Mouse (Mus musculus) thymus, postnatal 10 days (tissue): Measurements from ENCODE around the gene Slc25a16.
"Not testable (repeated sequence)": the region's sequence is repeated elsewhere in the genome, so short reads cannot be mapped to it uniquely, and the experiment has no call there.

Source experiments
- DNase-seq, 2 experiments: peaks; one replicate each; pipeline ENCODE4 v3.0.0; 2021; ENCODE audit warnings: low spot score in 2 of 2

Slc25a16 gene

DNA sequence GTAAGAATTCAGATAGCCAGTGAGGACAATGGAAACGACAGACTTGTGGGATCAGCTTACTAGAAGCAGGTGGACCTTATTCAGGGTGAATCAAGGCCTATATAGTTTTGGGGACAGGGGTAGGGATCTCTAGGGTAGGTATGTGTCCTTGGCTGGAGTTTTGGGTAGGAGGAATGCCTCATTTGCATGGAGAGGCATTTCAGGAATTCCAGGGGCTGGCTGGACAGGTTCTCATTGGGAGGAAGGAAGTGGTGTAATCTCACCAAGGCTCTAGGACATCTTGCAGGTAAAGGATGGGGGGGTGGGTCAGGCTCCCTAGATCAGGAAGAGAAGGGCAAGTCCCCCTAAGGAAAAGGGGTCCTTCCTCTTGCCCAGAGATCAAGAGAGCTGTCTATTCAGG lies 17.6 kb upstream of the Slc25a16 start:
- DNase-seq: no peak

DNA sequence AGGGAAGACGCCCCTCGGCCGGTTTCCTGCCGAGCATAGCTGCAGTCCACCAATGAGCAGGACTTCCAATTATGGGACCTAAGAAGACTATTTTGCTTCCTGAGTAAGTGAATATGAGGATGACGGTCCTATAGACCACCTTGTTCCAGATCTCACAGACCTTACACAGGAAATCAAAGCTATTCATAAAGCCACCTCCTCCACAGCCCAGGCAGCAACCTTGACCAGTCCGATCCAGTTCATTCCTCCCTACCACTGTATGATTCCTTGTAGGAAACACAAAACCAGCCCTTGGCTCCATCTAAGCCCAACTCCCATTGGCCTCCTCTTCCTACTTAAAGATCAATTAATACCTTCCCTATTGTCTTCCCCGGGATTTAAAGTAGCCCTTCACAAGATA lies 14.1 kb upstream of the Slc25a16 start:
- no peak for DNase-seq

DNA sequence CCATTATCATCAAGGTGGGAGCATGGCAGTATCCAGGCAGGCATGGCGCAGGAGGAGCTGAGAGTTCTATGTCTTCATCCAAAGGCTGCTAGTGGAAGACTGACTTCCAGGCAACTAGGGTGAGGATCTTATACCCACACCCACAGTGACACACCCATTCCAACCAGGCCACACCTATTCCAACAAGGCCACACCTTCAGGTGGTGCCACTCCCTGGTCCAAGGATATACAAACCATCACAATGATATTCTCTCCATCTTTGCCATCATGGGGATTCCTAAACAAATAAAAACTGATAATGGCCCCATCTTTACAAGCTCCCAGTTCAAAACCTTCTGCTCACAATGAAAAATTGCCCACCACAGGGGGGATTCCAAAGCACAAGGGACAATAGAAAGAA lies 11.5 kb upstream of the Slc25a16 start, which contains the start of gene Tet1:
Gene Tet1 (minus strand): TSS at position 101 of the 400 bp plus-strand sequence.
- DNase-seq: not testable (repeated sequence)

DNA sequence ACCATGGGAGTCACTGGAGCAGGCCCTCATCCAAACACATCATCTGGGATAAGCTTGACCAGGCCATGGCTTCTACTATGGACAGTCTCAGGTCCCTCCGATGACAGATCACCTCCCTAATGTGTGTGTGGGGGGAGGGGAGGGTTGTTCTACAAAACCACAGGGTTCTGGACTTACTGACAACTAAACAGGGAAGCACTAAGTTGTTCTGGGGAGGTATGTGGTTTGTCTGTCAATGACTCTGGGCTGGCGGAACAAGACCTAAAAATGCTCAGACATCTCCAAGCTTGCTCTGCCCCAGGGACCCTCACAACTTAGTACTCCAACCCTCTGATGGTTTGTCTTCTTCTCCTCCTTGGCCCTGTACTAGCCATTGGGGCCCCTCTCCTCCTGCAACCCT lies 9.3 kb upstream of the Slc25a16 start:
- no peak for DNase-seq

- DNase-seq: no peak
Observed at GRCm38 (mm10) chr10:62918985-62919384, 1.4 kb upstream of the Slc25a16 start.

DNA sequence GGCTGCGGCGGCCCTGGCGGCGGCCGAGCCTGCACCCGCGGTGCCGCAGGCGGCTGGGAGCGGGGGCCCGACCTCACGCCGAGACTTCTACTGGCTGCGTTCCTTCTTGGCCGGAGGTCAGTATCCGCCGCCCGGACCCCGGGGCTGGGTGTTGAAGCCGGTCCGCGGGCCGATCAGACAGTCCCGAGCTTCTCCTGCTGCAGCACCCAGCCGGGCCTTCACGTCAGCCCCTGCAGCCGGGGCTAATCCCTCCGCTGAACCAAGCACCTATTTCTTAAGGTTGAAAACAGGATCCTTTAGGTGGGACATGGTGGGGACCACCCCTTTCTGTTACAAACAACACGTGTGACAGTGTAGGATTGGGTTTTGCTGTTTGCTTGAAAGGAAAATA lies 328 bp downstream of the Slc25a16 start:
- DNase-seq: no peak

- no peak for DNase-seq
Observed at GRCm38 (mm10) chr10:62924096-62924635, 3.7 kb downstream of the Slc25a16 start.

GRCm38 (mm10) chr10:62932381-62932780 lies 11.9 kb downstream of the Slc25a16 start:
- no peak for DNase-seq

GRCm38 (mm10) chr10:62944975-62945580 lies 24.6 kb downstream of the Slc25a16 start:
- DNase-seq: no peak

- DNase-seq: peak; percentile 54 to 63
Observed at GRCm38 (mm10) chr10:62946738-62947471, 26.5 kb downstream of the Slc25a16 start, which contains the start of gene Dna2. Gene Dna2, plus strand, starts transcription at chr10:62947026.

DNA sequence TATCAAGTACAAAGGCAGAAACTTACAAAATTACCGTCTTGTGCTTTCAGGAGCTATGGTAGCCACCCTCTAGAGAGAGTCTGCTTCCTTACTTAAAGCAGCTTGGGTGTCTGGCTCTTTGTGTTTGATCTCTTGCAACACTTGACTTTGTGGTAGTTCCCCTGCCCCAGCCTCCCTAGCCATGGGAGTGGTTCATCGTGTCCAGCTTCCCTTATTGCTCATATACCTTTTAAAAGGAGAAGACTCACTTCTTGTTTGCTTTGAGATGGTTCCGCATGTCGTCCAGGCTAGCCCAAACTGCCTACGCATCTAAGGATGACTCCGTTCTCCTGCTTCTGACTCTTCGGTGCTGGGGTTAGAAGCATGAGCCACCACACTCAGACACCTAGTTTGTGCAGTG lies 28.1 kb downstream of the Slc25a16 start:
- DNase-seq: no peak

- DNase-seq: no peak
Observed at GRCm38 (mm10) chr10:62963956-62964355, 43.5 kb downstream of the Slc25a16 start.

DNA sequence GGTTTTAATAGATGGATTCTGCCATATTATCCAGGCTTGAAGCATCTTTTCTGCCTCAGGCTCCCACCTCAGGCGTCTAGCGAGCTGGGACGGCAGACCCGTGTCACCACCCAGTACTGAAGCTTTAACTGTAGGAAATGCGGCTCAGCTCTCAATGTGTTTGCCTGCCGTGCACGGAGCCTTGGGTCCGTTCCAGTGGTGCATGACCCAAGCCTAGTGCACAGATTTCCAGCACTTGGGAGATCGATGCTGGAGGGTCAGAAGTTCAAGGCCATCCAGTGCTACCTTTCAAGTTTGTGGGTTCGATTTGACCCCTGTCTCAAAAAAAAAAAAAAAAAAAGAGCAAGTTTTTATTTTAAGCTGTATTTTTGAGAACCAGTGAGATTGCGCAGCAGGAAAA lies 45.4 kb downstream of the Slc25a16 start:
- DNase-seq: no peak

GRCm38 (mm10) chr10:62966291-62966690 lies 45.9 kb downstream of the Slc25a16 start:
- no peak for DNase-seq

DNA sequence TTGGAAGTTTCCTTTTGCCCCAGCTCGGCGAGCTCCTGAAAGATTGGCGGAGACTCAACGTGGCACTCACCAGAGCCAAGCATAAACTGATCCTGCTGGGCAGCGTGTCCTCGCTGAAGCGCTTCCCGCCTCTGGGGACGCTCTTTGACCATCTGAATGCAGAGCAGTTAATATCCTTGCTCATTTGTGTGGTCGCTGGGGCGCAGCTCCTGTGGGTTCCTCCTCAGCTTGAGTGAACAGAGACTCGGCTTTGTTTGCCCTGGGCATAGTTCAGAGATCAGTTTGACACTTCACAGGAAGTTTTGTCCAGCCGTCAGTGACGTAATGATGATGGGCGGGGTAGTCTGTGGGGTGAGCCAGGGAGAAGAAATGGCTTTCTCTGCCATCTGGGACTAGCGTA lies 51.4 kb downstream of the Slc25a16 start:
- DNase-seq: no peak

DNA sequence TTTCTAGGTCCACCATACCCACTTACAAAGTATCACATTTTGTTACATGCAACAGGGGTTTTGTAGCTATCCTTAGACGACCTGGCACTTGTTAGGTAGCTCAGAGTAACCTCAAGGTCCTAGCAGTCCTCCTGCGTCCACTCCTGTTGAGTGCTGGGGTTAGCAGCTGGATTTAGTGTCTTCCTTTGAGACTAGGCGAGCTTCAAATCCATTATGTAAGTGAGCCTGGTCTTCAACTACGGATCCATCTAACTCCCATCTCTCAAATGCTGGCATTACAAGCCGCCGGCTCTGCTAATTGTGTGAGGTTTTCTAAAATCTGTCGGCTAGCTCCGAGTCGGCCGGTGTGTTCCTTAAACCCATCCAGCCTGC lies 59.2 kb downstream of the Slc25a16 start:
- DNase-seq: no peak

DNA sequence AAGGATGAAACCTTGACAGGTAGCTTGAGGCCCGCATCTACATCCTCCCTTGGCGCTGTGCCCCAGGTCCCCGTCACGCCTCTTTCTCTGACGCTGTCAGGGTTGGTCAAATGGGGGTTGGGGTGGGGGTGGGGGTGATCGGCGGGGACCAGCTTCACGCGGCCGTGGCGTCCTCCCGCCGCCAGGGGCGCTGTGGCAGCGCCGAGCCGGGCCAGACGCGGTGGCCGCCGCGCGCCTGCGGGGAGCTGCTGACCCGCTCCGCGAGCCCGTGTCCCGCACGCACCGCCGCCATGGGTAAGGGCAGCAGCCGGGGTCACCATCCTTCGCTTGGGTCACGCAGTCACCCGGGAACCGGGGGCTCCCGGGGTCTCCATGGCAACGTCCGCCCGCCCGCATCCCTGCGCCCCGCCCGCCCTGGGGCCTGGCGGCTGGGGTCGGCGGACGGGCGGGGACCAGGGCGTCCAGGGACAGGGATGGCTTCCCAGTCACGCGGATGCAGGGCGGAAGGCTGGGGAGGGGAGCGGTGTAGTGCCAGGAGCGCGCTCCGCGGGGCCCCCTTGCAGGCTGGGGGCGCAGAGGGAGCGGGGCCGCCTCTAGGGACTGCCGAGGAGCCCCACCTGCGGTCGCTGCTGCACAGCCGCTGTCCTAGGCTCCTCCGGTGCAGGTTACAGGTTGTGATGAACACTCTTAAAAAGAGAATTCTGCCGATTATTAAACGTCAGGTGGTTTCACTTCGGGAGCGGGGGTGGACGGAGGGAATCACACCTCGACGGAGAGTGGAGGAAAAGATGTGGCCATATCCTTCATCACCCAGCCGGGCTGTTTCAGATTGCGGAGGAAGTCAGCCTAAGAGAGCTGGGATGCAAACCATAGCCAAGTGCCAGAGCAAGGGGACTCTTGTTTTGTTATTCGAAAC lies 59.9 kb downstream of the Slc25a16 start, which contains the start of gene Rufy2:
Gene Rufy2 (plus strand): TSS at position 185 of the 916 bp plus-strand sequence.
- DNase-seq: peak; percentile 75 to 85

GRCm38 (mm10) chr10:62984072-62984471 lies 63.6 kb downstream of the Slc25a16 start:
- DNase-seq: peak; percentile 11 to 22

DNA sequence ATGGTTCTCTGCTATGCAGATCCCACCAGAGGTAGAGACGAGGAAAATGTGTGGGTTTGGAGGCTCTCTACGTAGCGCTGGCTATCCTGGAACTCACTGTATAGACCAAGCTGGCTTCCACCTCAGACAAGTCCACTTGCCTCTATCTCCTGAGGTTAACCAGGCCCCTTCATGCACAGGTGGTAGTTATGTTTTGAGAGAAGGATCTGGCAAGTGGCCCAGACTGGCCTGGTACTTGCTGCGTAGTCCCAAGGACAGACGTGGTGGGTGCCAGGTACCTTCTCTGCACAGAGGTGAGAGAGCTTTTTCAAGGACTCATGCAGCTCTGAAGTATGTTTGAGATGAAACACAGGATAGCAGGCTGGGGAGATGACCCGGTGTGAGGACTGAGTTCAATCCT lies 64.1 kb downstream of the Slc25a16 start:
- DNase-seq: no peak

- DNase-seq: peak; percentile 16 to 35
Observed at GRCm38 (mm10) chr10:62987341-62987740, 66.9 kb downstream of the Slc25a16 start.

GRCm38 (mm10) chr10:62990636-62991035 lies 70.2 kb downstream of the Slc25a16 start:
- DNase-seq: no peak

- no peak for DNase-seq
Observed at GRCm38 (mm10) chr10:62993991-62994390, 73.6 kb downstream of the Slc25a16 start.
